Mouse (Mus musculus) spleen, embryonic (tissue): ENCODE measurements around the gene Slc38a11.

Experiments used
- CTCF ChIA-PET: fragments of 350-600 bp; sonication (Branson Sonifier 250); formaldehyde crosslinking; loops from one replicate; lab custom pipeline; 2022; lab: Charles Lee

The Slc38a11 gene

DNA sequence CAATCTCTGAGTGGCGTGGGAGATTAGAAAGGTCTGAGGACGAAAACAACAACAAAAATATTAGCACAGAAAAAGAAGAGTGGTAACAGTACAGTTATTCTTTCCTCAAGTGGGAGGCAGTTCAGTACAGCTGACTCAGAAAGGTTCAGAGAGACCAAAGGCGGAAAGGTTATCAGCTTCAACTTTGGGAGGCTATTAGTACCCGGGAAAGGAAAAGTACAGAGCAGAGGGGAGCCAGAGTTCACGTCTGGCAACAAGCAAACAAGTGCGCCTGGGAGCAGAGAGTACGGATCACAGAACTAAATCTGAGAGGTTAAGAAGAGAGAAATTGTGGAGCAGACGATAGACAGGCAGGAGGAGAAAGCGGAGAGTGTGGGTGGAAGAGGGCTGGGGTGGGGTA, 29.7 kb downstream of the Slc38a11 start:
- CTCF ChIA-PET, result no interaction called here

DNA sequence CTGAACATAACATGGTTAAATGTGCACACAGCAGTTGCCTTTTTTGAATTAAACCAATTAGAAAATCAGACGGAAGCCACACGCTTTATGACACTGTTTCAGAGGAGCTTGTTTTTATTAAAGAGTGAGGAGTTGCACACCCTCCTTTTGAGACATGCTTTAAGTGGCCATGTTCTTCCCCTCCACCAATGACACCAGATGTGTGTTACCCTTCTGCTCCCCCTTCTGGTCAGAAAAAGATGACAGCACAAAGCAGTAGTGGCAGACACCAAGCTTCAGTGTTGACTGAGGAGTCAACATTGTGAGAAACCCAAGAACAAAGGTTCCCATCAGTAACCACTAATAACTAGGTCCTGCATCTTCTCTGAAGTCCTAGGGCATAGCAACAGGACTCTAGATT, 32.5 kb downstream of the Slc38a11 start:
- CTCF ChIA-PET, result interaction anchor here (0.6 to 1.8 kb wide), 4 partner anchors 150 to 197 kb away, joined by 3 to 5 read pairs (median 4); no protein-coding TSS in a partner anchor

DNA sequence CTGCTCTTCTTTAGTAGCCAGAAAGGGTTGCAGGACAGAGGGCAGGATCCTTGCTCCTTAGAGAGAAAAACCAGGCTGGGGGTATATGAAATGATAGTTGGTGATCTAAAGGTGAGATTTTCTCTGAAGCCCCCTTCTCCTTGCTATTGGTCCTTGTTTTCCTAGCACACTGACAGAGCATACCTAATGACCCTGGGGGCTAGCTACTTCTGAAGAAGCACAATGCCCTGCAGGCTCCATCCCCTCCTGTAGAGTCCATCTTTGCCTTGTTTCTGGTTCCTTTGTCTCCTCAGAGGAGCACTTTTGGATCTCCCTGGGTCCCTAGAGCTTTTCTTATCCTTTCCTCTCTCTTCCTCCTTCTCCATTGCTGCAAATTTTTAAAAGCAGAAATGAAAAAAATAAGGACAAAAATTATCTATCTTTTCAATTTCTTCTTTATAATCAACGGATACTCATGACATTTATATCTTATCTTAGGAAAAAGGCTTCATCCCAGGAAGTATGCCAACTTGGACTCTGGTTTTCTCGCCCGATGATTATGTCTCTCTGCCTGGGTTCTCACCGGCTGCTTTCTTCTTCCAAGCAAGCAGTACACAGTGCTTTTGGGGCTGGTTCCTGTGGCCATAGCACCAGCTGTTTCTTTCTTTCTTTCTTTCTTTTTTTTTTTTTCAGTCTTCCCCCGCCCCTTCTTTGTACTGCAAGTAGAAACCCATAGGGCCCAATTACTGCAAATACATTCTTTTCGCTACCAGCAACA, 41.7 kb downstream of the Slc38a11 start:
- CTCF ChIA-PET, result no interaction called here

DNA sequence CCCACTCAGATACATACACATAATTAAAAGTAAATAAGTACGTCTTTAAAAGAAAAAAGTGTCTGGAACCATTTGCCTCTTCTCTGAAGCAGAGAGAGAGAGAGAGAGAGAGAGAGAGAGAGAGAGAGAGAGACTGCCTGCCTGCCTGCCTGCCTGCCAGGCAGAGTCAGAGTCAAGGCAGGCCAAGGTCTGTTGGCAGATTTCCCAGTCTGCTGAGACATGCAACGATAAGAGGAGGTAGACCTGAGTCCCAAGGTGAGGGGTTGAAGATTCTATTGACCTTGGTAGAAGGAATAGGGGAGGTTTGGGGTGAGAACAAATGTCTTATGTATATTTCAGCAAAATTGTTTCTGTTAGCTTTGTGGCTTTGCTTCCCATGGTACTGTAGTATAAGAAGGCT, 42.9 kb downstream of the Slc38a11 start:
- CTCF ChIA-PET, result no interaction called here

DNA sequence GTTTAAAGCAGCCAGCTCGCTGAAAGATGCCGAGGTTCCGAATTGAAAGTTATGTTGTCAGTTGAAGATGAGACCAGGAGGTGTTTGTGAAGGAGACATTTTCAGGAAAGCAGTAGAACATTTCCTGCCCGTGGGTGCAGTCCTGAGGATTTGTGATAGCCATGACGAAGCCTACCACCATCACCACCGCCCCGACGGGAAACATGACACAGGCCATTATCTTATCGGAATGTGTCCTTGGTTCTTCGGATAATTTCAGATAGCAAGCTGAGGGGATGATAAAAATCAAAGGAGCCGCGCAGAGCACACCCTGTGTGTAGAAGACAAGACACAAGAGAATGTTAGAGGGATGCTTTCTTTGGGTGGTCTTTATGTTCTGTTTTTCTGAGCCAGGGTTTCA, 47.1 kb downstream of the Slc38a11 start:
- CTCF ChIA-PET, result interaction anchor here (0.6 kb wide), 1 partner anchor 10 kb away, joined by 5 read pairs; no protein-coding TSS in a partner anchor

DNA sequence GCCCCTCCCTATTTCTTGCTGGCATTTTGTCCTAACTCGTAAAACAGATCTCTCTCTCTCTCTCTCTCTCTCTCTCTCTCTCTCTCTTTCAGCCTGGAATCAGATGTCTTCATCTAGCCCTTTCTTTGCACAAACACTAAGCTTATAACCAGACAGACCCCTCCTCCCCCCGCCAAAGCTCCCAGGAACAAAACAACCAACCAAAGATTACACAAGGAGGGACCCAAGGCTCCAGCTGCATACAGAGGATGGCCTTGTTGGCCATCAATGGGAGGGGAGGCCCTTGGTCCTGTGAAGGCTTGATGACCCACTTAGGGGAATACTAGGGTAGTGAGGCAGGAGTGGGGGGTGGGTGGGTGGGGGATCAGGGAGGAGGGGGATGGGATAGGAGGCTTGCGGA, 52.6 kb downstream of the Slc38a11 start:
- CTCF ChIA-PET, result no interaction called here

DNA sequence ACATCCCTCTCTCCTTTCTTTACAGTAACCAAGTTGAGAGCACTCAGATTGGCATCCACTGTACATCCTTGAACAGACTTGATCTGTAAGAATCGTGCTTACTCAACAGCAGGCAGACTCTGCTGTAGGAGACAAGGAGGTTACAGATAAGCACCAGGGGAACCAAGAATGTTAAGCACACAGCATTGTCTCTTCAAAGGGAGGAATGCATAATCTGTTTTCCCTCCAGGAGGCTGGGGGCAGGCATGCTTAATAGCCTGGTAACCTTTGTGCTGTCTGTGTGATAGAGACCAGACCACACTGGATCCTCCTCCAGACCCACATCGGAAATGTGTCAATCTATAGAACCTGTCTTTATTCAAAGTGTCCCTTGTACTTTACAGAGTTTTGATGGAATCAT, 67.3 kb downstream of the Slc38a11 start:
- CTCF ChIA-PET, result no interaction called here

DNA sequence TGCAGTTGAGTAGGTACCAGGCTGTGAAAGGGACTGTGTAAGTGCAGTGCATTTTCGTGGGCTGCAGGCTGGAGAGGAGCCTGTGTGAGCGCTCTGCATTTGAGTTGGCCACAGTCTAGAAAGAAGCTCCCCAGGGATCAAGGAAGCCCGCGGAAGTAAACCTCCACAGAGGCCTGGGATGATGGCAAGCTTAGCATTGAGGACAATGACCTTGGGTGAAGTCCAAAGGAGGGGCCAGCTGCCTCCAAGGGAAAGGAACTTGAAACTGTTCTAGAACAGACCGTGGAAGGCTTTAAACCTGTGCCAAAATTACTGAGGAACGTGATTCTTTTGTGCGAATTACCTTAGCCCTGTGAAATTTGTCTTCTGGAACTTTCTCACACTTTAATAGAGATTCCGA, 69.7 kb downstream of the Slc38a11 start:
- CTCF ChIA-PET, result no interaction called here

DNA sequence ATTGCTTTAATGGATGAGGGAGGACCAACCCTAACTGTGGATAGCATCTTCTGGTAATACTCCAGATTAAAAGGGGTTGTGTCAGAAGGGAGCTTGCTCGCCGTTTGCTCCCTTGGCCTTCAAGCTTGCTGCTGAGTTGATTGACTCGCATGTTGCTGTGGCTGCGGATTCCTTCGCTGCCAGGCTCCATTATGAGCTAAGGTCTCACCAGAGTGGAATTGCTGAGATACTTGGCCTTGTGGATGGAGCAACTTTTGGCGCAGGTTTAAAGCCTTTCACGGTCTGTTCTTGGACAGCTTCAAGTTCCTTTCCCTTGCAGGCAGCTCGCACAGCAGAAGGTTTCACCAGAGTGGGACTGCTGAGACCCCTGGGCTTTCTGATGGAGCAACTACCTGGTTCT, 70.4 kb downstream of the Slc38a11 start:
- CTCF ChIA-PET, result no interaction called here

DNA sequence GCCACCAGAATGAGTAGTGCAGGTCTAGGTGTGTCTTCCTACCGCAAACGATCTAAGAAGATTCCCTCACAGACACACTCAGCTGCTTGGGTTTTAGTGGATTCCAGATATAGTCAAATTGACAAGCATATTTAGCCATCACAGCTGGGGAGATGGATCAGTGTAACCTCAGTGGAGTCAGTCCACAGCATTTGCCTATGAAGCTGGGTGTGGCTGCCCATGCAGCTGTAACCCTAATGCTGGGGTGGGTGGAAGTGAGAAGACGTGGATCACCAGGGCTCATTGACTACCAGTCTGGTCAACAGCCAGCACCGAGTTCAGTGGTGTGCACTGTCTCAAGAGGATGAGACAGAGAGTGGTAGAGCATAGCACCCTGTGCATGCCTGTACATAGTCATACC, 74.1 kb downstream of the Slc38a11 start:
- CTCF ChIA-PET, result no interaction called here

DNA sequence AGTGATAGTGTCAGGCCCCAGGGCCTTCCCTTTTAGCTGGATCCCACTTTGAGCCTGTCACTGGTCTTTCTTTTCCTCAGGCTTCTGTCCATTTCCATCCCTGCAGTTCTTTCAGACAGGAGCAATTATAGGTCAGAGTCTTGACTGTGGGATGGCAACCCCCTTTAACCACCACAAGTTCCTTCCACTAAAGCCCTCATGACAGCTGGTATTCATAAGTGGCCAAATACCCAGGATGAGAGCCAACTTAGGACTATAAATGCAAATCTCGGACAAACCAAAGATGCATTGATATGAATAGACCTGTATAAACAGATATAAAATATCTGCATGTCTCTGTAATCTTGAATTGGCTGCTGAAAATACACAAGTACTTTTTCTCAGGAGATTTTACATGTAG, 75.1 kb downstream of the Slc38a11 start:
- CTCF ChIA-PET, result no interaction called here

DNA sequence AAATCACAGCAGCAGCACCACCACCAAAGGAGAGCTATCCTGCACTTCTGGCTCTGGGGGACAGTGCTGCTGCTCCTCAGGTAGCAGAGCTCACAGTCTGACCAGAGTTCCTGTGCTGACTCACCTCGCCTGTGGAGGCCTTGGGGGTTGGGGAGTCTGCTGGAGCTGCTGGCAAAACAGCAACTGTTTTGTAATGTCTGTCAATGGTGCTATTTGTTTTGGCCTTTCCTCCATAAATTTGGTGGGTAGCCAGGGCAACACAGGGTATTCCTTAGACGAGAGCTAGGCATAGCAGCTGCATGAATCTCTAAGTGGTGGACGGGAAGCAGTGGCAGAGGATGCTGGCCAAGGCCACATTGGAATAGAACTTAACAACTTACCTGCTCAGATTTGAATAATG, 78.5 kb downstream of the Slc38a11 start:
- CTCF ChIA-PET, result no interaction called here

DNA sequence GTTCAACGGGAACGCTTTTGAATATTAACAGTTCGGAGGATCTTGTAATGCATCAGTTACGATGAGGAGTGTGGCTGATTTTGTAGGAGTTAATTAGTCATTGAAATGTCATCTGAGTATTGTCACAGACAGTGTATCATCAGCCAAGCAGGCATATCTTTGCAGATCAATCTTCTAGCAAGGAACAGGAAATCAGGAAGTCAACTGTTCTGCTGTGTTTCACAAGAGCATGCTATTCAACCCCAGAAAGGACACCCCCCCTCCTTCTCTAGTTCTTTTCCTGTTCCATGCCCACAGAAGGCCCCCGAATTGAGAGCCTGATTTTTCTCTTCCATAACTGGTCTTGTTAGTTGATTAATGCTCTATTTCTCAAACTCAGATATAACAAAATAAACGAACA, 80.9 kb downstream of the Slc38a11 start:
- CTCF ChIA-PET, result no interaction called here

DNA sequence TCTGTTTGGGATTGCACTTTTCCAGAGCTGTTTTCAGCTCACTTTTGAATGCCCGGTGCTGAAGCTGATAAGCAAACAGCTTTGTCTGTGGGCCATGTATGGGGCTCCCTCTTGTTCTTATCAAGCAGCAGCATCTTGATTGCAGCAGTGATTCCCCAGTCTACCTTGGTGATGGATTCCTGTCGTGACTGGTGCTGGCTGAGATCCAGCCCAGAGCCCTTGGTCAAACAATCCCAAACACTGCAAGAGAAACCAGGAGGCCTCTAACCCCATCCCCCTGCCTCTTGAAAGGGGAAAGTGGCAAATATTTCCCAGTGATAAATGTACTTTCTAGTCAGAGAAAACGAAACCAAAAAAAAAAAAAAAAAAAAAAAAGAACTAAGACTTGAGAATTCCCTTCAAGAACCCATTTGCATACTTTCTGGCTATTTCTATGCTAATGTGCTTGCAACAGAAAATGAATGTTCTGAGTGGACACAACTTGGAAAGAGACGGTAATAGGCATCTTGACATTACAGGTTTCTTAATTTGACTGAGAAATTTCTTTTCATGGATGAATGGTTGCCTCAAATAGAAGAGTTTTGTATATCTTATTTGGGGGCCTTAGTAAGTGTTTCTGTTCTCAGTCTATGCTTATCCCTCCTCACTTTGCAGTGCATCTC, 84.7 kb downstream of the Slc38a11 start:
- CTCF ChIA-PET, result no interaction called here

DNA sequence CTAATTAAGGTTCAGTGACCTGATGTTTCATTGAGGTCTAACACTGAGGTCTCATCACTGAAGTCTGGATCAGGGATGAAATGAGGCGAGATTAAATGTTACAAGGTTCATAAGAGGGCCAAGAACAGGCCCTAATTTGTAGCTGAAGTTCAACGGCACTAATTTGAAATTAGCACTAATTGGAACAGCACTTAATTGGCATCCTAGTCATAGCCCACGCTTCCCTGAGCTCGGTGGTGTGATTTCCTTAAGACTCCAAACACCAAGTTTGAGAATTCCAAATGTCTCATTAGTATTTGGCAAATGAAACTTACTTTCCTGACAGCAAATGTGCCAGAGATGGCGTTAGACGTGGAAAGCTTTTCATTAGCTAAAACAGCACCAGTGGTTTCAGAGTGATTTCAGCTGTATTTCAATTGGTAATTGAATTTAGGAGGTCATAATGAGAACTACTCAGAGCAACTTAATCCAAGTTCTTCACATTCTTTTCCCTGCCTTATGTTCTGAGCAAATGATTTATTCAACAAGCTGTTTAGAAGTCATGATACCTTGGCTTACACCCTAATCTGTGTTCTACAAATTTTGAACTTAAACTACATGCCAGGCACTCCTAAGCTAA, 88.3 kb downstream of the Slc38a11 start:
- CTCF ChIA-PET, result no interaction called here

DNA sequence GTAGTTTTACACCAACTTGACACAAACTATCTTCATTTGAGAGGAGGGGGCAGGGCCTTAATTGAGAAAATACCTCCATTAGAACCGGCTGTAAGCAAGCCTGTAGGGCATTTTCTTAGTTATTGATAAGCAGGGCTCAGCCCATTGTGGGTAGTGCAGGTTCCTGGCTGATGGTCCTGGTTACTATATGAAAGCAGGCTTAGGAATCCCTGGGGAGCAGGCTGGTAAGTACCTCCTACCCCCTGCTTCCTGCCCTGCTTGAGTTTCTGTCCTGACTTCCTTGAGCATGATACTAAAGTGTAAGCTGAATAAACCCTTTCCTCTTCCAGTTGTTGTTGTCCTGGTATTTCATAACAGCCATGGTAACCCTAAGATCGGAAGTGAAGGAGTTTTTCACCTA, 89.9 kb downstream of the Slc38a11 start:
- CTCF ChIA-PET, result no interaction called here

DNA sequence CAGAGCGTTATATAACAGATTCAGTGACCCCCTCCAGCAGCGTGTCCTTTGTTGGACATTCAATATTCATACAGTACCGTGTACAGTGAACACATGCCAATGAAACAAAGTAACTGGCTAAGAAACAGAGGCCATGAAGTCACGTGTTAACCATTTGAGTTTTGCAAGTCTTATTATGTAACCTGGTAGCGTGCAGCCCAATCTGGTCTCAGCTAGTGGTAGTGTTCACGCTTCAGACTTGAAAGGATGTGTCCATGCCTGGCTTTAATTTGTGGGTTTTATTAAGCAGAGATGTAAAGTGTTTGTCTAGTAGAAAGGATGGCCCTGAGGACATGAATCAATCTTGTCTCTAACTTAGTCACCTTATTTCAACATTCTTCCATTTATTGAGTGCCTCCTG, 95.1 kb downstream of the Slc38a11 start:
- CTCF ChIA-PET, result no interaction called here

DNA sequence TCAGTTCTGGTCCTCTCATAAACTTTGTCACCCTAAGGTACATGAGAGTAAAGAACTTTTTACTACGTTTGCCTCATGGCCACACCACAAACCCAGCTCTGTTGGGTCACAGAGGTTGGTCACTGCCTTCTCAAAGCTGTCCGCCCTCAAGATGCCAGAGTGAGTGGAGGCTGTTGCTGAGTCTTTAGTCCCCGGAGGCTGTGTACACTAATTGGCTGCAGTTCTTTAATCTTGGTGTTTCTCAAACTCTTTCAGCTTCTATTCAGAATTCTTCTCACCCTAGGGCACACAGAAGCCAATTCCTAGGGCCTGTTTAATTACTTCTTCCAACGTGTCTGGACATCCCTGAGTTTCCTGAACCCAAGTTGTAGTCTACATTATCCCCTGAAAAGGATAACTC, 96.0 kb downstream of the Slc38a11 start:
- CTCF ChIA-PET, result no interaction called here

DNA sequence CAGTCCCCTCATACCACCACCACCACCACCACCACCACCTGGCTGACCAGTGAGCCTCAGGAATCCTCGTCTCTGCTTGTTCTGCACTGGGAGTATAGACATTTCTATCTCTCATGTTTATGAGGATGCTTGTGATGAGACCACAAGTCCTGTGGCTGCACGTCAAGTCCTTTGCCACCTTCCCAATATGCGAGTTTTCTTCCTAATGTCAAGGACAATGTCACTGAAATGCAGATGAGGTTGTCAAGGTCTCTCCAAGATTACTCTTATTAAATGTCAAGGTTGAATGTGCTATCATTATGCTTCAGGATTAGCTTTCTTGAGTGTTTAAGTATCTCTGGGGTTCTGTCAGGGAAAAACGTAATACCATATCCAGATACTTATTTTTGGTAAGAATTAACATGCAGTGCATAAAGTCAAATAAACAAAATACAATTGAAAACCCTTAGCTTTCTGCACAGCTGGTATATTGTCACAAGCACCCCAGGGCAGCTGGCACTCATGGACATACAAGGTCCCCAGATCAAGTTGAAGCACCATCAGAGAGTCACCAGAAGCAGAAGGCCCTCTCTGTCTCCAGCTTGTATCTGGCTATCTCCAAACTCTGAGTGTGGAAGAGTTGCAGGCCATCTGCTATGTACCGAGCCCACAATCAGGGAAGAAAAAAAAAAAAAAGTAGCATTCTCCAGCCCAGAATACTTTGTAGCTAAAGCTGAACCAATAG, 97.1 kb downstream of the Slc38a11 start:
- CTCF ChIA-PET, result no interaction called here
